Mouse (Mus musculus): ENCODE measurements around the gene Nectin2.
A peak's percentile ranks its signal among the peaks of the same experiment; 100 is the strongest.

Gene Nectin2

GRCm38 (mm10) chr7:19742468-19742867 is 7.8 kb downstream of the Nectin2 start:
- DNase-seq: no peak

GRCm38 (mm10) chr7:19741329-19742031 is 8.8 kb downstream of the Nectin2 start:
- no peak for DNase-seq

DNA sequence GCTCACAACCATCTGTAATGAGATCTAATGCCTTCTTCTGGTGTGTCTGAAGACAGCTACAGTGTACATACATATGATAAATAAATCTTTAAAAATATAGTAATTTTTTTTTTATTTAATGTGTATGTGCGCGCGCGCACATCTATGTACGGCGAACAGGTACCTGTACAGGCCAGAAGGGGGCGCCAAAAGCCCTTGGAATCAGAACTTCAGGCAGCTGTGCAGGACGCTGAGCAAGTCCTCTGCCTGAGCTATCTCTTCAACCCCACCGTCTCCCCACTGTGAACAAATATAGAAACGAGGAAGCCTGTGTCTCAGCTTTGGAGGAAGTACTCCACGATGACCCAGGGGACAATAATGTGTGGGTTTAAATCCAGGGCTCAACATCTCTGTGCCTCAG is 10.0 kb downstream of the Nectin2 start:
- DNase-seq: no peak

DNA sequence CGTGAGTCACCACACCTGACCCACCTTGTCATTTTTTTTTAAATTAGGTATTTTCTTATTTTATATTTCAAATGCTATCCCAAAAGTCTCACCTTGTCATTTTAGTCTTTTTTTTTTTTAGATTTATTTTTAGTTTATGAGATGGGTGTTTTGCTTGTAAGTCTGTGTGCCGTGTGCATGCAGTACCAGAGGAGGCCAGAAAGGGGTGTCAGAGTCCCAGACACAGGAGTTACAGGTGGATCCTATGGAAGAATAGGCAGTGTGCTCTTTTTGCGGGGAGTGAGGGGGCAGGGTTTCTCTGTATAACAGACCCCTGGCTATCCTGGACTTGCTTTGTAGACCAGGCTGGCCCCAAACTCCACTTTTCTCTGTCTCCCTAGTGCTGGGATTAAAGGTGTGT is 11.5 kb downstream of the Nectin2 start:
- no peak for DNase-seq

- no peak for DNase-seq
Observed at GRCm38 (mm10) chr7:19736389-19737057, 13.8 kb downstream of the Nectin2 start.

GRCm38 (mm10) chr7:19734178-19734666 is 16.1 kb downstream of the Nectin2 start:
- DNase-seq: no peak

GRCm38 (mm10) chr7:19726541-19726940 is 23.7 kb downstream of the Nectin2 start:
- no peak for DNase-seq

DNA sequence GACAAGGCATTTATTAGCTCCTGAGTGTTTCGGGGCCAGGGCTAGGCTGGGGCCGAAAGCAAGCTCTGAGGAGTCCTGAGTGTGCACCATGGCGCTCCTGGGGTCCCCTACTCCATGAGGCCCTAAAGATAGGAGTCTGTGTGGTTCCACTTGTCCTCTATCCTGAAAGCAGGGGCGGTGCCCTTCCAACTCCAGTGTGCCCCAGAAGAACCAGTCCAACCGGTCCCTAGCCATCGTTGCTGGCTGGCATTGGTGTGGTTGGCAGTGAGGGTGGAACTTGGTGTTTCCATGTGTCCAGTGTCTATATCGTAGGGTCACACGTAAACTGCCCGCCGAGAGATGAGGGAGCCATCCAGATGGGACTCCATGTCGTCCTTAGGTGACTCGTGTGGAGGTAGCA is 26.1 kb downstream of the Nectin2 start:
- peak; percentile 37 to 56 for DNase-seq

DNA sequence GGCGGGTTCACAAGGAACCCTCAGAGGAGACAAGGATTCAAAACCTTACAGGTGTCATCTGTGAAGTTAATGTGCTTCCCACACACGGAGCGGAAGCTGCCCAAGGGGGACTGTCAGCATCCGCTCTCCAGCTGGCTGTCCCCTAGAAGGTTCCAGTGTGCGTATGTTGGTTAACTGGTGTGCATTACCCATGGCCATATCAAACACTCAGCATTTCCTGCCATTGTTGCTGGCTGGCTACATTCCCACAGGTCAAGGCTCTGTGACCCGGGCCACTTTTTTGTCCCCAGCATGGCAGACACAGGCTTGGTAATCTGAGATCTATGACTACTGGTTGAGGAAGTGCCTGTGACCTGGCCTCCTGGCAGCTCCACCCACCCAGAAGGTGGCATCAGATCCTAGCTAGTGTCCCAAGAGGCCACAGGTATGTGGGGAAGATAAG is 27.5 kb downstream of the Nectin2 start:
- peak; percentile 58 to 72 for DNase-seq

DNA sequence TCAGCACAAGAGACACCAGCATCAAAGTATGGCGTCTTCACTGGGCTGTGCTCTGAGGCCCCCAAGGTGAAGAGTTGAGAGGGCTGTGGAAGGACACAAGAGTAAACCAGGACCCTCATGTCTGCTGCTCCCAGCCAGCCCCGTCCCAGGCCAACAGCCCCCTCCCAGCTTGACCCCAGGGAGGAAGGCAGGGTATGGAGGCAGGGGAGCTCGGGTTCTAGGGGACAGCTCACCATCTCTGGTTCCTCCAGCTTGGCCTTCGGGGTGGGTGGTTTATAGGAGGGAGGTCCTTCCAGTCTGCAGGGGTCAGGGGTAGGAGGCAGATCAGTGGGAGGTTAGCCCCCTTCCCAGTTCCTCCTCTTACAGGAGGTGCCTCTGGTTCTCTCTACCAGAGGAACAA is 31.1 kb downstream of the Nectin2 start:
- no peak for DNase-seq

DNA sequence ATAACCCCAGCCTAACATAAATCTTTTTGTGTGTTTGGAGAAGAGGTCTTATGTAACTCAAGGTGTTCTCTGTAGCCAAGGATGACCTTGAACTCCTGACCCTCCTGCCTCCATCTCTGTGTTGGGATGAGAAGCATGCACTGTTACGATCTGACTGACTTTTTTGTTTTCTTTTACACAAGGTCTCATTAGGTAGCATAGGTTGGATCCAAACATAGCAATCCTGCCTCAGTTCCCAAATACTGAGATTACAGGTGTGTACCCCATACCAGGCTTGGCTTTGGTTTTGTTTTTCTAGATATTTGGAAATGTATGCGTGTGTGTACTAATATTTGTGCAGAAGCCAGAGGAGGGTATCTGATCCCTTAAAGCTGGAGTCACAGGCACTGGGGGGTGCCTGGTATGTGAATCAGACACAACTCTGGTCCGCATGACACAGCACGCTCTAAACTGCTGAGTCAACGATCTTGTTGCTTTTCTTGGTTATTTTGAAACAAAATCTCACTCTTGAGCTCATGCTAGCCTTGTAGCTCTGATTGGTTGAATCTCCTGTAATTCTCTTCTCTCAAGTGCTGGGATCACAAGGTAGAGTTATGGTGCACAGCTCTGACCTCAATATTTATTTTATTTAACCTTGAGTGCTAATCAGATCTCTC is 31.9 kb downstream of the Nectin2 start:
- no peak for DNase-seq

DNA sequence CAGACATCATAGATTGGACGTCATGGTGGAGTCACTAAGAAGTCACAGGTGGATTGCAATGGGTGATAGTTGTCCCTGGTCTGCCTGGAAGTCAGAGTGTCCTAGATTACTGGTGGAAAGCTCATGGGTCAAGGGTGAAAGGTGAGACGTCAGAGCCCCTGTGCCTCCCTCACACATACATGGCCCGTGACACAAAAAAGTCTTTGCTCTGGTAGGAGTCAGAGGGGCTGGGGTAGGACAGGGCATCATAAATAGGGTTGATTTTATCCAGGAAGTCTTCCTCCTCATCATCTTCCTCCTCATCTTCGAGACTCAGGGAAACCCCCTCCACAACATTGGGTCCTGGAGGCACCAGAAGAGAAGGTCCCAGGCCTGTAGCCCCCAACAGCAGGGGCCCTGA is 32.9 kb downstream of the Nectin2 start:
- no peak for DNase-seq

GRCm38 (mm10) chr7:19716822-19717221 is 33.5 kb downstream of the Nectin2 start:
- DNase-seq: no peak

DNA sequence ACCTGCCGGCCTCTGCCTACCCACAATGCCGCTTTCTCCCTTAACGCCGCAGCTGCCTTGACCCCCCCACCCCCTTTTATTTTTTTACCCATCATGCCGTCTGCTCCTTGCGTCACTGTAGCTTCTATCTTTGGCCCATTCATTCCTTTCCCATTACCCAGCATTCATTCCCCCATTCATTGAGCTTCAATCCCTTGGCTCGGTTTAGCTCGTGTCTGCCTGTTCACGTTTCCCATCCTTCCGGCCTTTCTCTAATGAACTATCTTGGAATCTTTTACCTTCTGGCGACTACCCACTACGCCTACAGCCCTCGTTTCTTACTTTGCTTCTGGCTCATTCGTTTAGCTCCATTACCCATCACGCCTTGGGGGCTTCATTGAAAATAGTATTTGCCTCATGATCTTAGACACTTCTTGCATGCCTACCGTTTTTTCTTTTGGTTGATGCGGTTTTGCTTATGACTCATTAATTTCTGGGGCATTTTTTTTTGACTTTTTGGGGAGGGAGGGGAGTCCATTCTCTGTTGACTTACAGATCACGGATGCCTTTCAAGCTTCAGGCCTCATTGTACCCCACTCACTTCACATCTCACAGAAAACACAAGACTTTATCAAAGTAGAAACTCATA is 34.1 kb downstream of the Nectin2 start:
- DNase-seq: no peak

GRCm38 (mm10) chr7:19715239-19716054 is 34.8 kb downstream of the Nectin2 start, which contains the start of gene Tomm40:
Gene Tomm40 (minus strand): TSS chr7:19715438.
- peak; percentile 100 for DNase-seq

- DNase-seq: peak in 1 of 2 experiments; percentile 32
Observed at GRCm38 (mm10) chr7:19714836-19715235, 35.4 kb downstream of the Nectin2 start.

- no peak for DNase-seq
Observed at GRCm38 (mm10) chr7:19713598-19713997, 36.7 kb downstream of the Nectin2 start.

DNA sequence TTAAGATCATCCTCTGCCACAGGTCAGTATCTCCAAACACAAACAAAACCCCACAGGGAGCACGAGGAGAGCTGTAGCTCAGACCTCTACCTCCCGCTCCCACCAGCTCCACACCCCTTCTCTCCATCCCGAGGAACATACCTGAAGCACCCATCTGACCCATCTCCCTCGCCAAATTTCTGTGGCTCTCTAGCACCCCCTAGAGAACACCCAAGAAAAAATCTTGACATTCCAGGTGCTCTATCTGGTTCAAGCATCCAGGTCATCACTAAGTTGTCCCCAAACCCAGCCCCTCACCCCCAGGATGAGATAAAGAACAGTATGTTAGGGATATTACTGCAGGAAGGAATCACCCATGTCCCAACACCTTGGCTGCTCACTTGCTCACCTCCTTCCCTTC is 37.1 kb downstream of the Nectin2 start:
- peak in 1 of 2 experiments; percentile 21 for DNase-seq

GRCm38 (mm10) chr7:19712414-19712813 is 37.9 kb downstream of the Nectin2 start:
- DNase-seq: no peak

DNA sequence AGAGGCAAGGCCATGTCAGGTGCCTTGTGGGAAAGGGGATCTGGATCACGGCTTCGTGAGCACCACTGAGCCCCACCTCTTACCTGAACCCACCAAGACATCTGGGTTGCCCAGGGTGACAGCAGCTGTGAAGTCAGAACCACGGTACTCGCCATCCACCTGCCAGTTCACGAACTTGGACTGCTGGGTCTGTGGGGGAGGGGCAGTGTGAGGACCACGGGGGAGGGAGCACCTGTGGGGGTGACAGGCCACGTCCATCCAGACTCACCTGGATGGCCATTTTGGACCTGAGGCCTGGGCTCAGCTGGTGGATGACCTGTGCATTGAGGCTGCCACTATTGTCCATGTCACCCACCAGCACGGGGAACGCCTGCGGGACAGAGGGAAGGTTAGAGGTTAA is 39.6 kb downstream of the Nectin2 start:
- no peak for DNase-seq

DNA sequence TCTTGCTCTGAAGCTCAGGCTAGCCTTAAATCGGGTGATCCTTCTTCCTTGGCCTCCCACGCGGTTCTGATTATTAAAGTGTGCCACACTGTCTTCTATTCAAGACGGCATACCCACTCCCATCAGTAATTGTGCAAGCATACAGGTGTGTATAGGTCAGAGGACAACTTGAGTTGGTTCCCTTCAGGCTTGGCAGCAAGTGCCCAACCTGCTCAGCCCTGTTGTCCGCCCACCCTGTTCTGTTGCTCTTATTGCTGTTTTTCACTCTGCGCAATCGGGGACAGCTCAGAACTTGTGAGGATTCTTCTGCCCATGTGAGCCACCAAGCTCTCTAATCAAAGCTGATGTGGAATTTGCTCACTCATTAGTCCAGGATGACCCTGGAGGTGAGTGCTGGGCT is 45.0 kb downstream of the Nectin2 start:
- DNase-seq: no peak

- no peak for DNase-seq
Observed at GRCm38 (mm10) chr7:19704475-19704874, 45.8 kb downstream of the Nectin2 start.

Data from kidney, adult 8-10 months (tissue).